Mouse (Mus musculus) E14TG2a.4 (cell line): ENCODE results near the gene Snrk.

ENCODE experiments used
- H3K27me3 ChIP-seq: 2 replicates; pipeline ENCODE4 v1.6.1; 2014; ENCODE audit warnings: low read length, control low read depth; ENCODE audit not compliant: insufficient read depth
- H3K36me3 ChIP-seq: 2 replicates; pipeline ENCODE4 v1.6.1; 2014; ENCODE audit warnings: low read length, control low read depth; ENCODE audit not compliant: insufficient read depth
- H3K4me1 ChIP-seq: replicated peaks from 2 replicates; pipeline ENCODE4 v1.6.1; 2014; ENCODE audit warnings: low read depth, low read length, control low read depth
- H3K4me3 ChIP-seq: replicated peaks from 2 replicates; pipeline ENCODE4 v1.5.1; 2014; ENCODE audit warnings: mild to moderate bottlenecking, low read length
- H3K9me3 ChIP-seq: 2 replicates; pipeline ENCODE4 v1.6.1; 2014; ENCODE audit warnings: low read length, control low read depth
- CTCF ChIP-seq: conservative IDR thresholded peaks from 2 replicates; pipeline ENCODE4 v1.5.1; 2014; ENCODE audit warnings: low read length
- NANOG ChIP-seq: IDR thresholded peaks from 2 replicates; pipeline ENCODE4 v1.6.1; 2014; ENCODE audit warnings: borderline replicate concordance, low read length, mixed read lengths
- POU5F1 ChIP-seq: IDR thresholded peaks from 2 replicates; pipeline ENCODE4 v1.6.1; 2014; ENCODE audit warnings: low read length, borderline replicate concordance

Gene Snrk

DNA sequence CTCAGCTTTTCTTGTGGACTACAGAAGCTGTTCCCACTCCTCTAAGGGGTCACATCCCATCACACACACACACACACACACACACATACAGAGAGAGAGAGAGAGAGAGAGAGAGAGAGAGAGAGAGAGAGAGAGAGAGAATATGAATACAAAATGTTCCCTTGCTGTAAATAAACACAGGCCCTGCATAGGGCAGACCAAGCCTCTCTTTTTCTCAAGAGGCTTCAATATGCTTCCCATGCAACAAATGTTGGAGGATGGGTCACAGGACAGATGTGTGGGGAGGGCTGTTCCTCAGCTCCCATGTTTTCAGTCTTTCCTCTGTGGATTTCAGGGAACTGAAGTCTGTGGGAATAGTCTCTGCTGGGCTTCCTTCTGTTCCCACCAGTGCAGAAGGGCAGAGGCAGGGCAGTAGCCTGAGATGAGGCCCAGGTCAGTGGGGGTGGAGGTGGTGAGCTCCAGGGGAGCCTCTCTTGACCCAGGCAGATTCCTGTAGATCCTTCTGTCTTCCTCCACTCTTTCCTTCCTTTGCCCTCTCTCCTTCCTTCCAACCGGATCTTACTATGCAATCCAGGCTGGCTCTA, 69.7 kb downstream of the Snrk start:
- Histone ChIP-seq H3K36me3 (no peaks in the 10 kb centered on the region), H3K4me1 (no peaks in the 10 kb centered on the region), H3K9me3 (no peaks in the 10 kb centered on the region), H3K27me3 (no peaks in the 10 kb centered on the region), H3K4me3 (no peak overlapping the region)
- TF ChIP-seq POU5F1, result no peak
- TF ChIP-seq NANOG, result no peak
- no peak for TF ChIP-seq CTCF

- no peaks in the 10 kb centered on the region for H3K4me1 ChIP-seq
These were observed 70.4 kb downstream of the Snrk start for GRCm38 (mm10) chr9:122187451-122187921.

GRCm38 (mm10) chr9:122188724-122189123, 71.7 kb downstream of the Snrk start:
- TF ChIP-seq NANOG (no peak), CTCF (peak; percentile 35)

More at GRCm38 (mm10) chr9:122187451-122187921, 70.4 kb downstream of the Snrk start:
- Histone ChIP-seq H3K27me3 (no peaks in the 10 kb centered on the region), H3K4me3 (no peak overlapping the region), H3K9me3 (no peaks in the 10 kb centered on the region), H3K36me3 (no peaks in the 10 kb centered on the region)
- TF ChIP-seq CTCF, result no peak
- TF ChIP-seq NANOG, result no peak
- TF ChIP-seq POU5F1, result no peak

DNA sequence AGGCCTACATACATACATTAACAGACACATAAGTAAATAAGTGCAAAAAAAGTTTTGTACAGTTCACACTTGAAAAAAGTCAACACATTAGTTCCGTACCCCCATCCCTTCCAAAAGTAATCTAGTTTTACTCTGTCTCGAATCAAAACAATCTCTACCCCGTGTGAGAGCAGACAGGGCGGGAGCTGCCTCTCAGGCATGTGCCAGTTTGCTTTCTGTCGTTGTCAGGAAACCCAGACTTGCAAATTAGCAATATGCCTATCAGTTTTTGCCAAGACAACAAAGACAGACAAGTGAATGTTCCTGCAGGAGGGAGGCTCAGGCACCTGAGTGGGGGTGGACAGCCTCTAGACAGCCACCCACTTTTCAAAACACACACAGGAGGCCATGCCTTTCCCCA, 76.3 kb downstream of the Snrk start:
- Histone ChIP-seq H3K4me3 (no peak overlapping the region), H3K27me3 (no peaks in the 10 kb centered on the region), H3K4me1 (peaks cover 16% of the 10 kb centered on the region), H3K9me3 (no peaks in the 10 kb centered on the region), H3K36me3 (no peaks in the 10 kb centered on the region)
- TF ChIP-seq NANOG (no peak), CTCF (no peak), POU5F1 (no peak)

More at GRCm38 (mm10) chr9:122188724-122189123, 71.7 kb downstream of the Snrk start:
- Histone ChIP-seq H3K9me3 (no peaks in the 10 kb centered on the region), H3K36me3 (no peaks in the 10 kb centered on the region), H3K27me3 (no peaks in the 10 kb centered on the region), H3K4me3 (no peak overlapping the region), H3K4me1 (no peaks in the 10 kb centered on the region)

DNA sequence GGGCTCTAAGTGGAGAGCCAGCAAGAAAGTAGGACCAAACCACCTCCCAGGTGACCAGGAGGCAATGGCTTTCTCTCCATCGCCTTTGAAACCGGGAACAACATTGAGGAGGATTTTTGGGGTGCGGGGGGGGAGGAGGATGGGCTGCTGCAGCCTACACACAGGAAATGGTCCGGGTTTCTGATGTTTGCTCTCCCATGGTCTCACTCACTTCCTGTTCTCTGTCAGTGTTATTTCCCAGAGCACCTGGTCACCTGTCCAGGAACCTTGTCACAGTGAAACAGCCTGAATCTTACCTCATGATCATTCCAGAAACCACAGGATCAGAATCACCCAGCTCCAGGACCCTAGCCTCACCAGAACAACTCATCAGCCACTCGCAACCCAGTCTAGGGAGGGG, 76.8 kb downstream of the Snrk start:
- Histone ChIP-seq H3K9me3 (no peaks in the 10 kb centered on the region), H3K4me3 (no peak overlapping the region), H3K27me3 (no peaks in the 10 kb centered on the region), H3K36me3 (no peaks in the 10 kb centered on the region), H3K4me1 (peaks cover 21% of the 10 kb centered on the region)
- TF ChIP-seq POU5F1 (no peak), NANOG (no peak)

DNA sequence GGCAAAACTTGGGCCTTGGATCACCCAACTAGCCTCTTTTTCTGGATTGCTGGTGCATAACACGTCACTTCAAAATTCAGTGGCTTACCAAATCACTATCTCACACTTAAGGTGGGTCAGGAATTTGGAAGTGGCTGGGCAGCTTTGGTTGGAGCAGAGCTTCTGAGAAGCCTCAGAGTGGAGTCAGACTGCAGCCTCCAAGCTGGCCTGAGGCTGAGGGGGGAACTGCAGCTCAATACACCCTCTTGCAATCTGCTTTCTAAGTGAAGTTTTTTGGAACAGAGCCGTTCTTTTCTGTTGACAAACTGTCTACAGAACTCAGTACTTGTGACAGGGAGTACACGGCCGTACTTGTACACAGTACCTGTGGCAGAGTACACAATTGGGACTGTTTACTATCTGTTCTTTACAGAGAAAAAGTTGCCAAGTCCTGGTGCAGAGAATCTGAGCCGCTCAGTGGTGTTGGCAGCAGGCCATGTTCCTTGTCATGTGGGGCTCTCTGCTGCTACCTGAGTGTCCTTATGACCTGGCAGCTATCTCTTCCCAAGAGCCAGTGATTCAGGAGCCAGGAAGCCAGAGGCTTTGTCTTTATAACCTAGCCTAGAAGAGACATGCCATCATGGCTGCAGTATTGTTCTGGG, 78.1 kb downstream of the Snrk start:
- H3K27me3 ChIP-seq, result no peaks in the 10 kb centered on the region
- TF ChIP-seq POU5F1, result no peak
- no peak for TF ChIP-seq CTCF
- TF ChIP-seq NANOG, result no peak
- no peaks in the 10 kb centered on the region for H3K36me3 ChIP-seq
- H3K4me3 ChIP-seq, result no peak overlapping the region
- no peaks in the 10 kb centered on the region for H3K9me3 ChIP-seq
- H3K4me1 ChIP-seq, result peaks cover 34% of the 10 kb centered on the region

DNA sequence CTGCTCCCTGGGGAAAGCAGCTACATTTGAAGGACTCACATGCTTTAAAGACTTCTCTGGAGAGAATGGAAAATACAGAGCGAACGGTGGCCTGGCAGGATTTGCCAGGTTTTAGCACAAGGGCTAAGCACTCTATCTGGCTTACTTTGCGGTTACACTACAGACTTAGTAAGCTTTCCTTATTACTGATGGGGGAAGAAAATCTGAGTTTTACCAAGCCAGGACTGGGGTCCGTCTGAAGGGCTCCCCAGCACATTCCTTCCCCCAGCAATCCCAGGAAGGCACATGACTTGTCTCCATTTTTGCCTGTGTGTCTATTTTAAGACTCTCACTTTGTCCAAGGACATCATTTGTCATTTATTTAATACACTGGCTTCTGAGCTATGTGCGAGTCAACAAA, 80.0 kb downstream of the Snrk start:
- Histone ChIP-seq H3K4me3 (no peak overlapping the region), H3K27me3 (no peaks in the 10 kb centered on the region), H3K9me3 (no peaks in the 10 kb centered on the region), H3K4me1 (peaks cover 35% of the 10 kb centered on the region), H3K36me3 (no peaks in the 10 kb centered on the region)
- no peak for TF ChIP-seq CTCF
- no peak for TF ChIP-seq NANOG
- no peak for TF ChIP-seq POU5F1

DNA sequence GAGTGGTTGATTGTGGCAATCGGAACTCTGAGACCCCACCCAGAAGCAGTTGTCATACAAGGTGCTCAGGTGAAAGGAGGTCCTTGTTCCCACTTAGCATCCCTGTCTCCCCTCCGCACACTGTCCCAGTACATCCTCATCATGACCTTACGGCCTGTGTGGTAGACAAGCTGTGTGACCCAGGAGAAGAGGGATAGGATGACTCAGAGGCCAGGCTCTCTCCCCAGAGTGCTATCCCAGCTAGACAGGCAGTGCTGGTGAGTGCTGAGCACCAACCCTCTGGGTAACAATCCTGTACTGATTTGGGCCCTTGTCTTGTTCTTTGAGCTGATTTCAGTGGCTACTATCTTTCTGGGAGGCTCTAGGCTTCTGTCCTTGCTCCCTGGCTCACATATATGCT, 81.6 kb downstream of the Snrk start:
- no peaks in the 10 kb centered on the region for H3K9me3 ChIP-seq
- no peaks in the 10 kb centered on the region for H3K27me3 ChIP-seq
- H3K4me1 ChIP-seq, result peaks cover 35% of the 10 kb centered on the region
- H3K4me3 ChIP-seq, result peak overlapping the region; percentile 20
- H3K36me3 ChIP-seq, result no peaks in the 10 kb centered on the region
- no peak for TF ChIP-seq NANOG

DNA sequence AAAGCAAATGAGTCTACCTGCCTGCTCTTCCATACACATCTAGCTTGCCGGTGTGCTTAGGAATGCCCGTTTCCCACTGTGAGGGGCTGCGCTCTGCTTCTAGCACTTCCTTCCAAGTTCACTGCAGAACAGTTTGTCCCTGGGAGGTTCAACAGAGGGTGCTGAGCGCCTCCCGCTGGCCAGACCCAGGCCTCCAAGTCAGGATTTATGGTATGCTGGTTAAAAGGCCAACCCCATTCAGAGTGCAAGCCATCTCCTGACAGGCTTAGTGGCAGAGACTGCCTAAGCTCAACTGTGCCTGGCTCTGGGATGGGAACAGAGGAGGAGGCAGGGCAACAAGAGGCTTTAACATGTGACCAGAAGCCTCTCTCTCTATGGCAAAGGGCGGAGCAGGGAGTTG, 82.2 kb downstream of the Snrk start:
- Histone ChIP-seq H3K27me3 (no peaks in the 10 kb centered on the region), H3K4me1 (peaks cover 35% of the 10 kb centered on the region), H3K9me3 (no peaks in the 10 kb centered on the region), H3K36me3 (no peaks in the 10 kb centered on the region), H3K4me3 (peak overlapping the region; percentile 20)
- TF ChIP-seq POU5F1, result no peak
- peak; percentile 25 for TF ChIP-seq CTCF
